Comparison of ENCODE assay signal across 9 mouse cellular contexts in the genomic region with DNA sequence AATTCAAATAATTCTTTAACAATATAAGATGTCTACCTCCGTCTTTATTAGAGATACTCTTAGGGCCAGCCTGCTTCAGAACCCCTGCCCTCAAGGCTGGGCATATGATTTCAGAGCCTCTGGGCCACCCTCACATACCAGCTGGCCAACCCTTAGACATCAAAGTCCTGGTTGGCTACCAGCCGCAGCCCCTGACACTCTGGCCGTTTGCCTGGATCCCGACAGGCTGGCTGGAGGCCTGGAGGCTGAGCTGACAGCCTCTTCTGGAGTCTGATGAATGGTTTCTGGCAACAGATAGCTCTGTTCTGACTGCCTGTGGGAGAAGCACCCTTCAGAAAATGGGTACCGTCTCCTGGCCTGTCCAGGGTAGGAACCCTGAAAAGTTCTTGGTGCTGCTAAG.
DNase-seq lines count a peak whose midpoint lies in the region; ATAC-seq lines count a peak whose summit lies in the region.
"Had no signal": no experiment of that assay in that cellular context is flagged by ENCODE, and none has a peak within 500 bp of the region (broad histone marks: within the 10 kb centered on the region; RNA-seq: fewer than 3 reads in every experiment).

No protein-coding gene starts in this region.

- H3K4me2 ChIP-seq in embryonic facial prominence, embryonic 14.5 days (ENCODE audit: low read depth, low read length), result no peak overlapping the region
- no peak overlapping the region for H3K4me2 ChIP-seq in kidney, embryonic 16.5 days (replicated peaks; ENCODE audit: low read depth, low read length)
- H3K4me2 ChIP-seq in lung, embryonic 15.5 days, result 0 out of 2 replicates have a peak overlapping the region, but pooled peaks have one; percentile 13
- H3K4me2 ChIP-seq: liver, embryonic 15.5 days had no signal

- 44% methylated on average over 5 of the region's 5 CpGs for WGBS in embryonic facial prominence, embryonic 14.5 days
- WGBS in kidney, embryonic 16.5 days, result 33% methylated on average over 5 of the region's 5 CpGs
- 14% methylated on average over 5 of the region's 5 CpGs for WGBS in lung, embryonic 15.5 days

- no peaks in the 10 kb centered on the region for H3K36me3 ChIP-seq in embryonic facial prominence, embryonic 14.5 days (ENCODE audit: control insufficient read depth, insufficient read depth, low read length)
- H3K36me3 ChIP-seq in kidney, embryonic 16.5 days (ENCODE audit: insufficient read depth, low read length), result no peaks in the 10 kb centered on the region
- no peaks in the 10 kb centered on the region for H3K36me3 ChIP-seq in lung, embryonic 15.5 days
- H3K36me3 ChIP-seq: liver, embryonic 15.5 days had no signal

- H3K4me1 ChIP-seq in embryonic facial prominence, embryonic 14.5 days (ENCODE audit: control insufficient read depth, insufficient read depth, low read length), result no peaks in the 10 kb centered on the region
- peaks cover 4% of the 10 kb centered on the region; the same call in 1 of the 2 replicates for H3K4me1 ChIP-seq in kidney, embryonic 16.5 days (ENCODE audit: insufficient read depth, low read length)
- H3K4me1 ChIP-seq in lung, embryonic 15.5 days, result peaks cover 5% of the 10 kb centered on the region
- H3K4me1 ChIP-seq: liver, embryonic 15.5 days had no signal

- DNase-seq in frontal cortex, postnatal 10 days (ENCODE audit: low spot score in 2 of 2), result peak; percentile 37 to 62
- peak; percentile 85 for DNase-seq in adrenal gland, adult 2 months
- peak; percentile 39 for DNase-seq in embryonic facial prominence, embryonic 14.5 days (ENCODE audit: low spot score)
- DNase-seq in urinary bladder, adult 2 months (ENCODE audit: low spot score), result peak; percentile 39
- no peak for DNase-seq in natural killer cell, adult 2 months (ENCODE audit: low spot score in 2 of 2)

- 0 out of 2 replicates have a peak overlapping the region, but pooled peaks have one; percentile 28 for H3K27ac ChIP-seq in embryonic facial prominence, embryonic 14.5 days (replicated peaks; ENCODE audit: low read depth, low read length)
- no peak overlapping the region for H3K27ac ChIP-seq in kidney, embryonic 16.5 days (ENCODE audit: low read length)
- H3K27ac ChIP-seq in lung, embryonic 15.5 days, result peak overlapping the region; percentile 38; the same call in 1 of the 2 replicates
- H3K27ac ChIP-seq: liver, embryonic 15.5 days had no signal

- no peaks in the 10 kb centered on the region for H3K9me3 ChIP-seq in embryonic facial prominence, embryonic 14.5 days (ENCODE audit: control insufficient read depth, low read length)
- no peaks in the 10 kb centered on the region for H3K9me3 ChIP-seq in kidney, embryonic 16.5 days (ENCODE audit: low read length)
- H3K9me3 ChIP-seq in lung, embryonic 15.5 days, result no peaks in the 10 kb centered on the region
- H3K9me3 ChIP-seq: liver, embryonic 15.5 days had no signal

- no peak overlapping the region for H3K9ac ChIP-seq in embryonic facial prominence, embryonic 14.5 days (ENCODE audit: low read depth, low read length)
- no peak overlapping the region for H3K9ac ChIP-seq in kidney, embryonic 16.5 days (replicated peaks; ENCODE audit: low read length)
- no peak overlapping the region for H3K9ac ChIP-seq in lung, embryonic 15.5 days
- H3K9ac ChIP-seq: liver, embryonic 15.5 days had no signal

- no peak for ATAC-seq in frontal cortex, adult (ENCODE audit: low TSS enrichment)
- no peak for ATAC-seq in embryonic facial prominence, embryonic 14.5 days (ENCODE audit: low read depth)
- ATAC-seq in kidney, embryonic 16.5 days (ENCODE audit: low FRiP score, low TSS enrichment), result 0 out of 2 replicates have a peak, but pooled peaks have one; percentile 57
- ATAC-seq in lung, embryonic 15.5 days (ENCODE audit: borderline replicate concordance, extremely low read depth, low FRiP score, low TSS enrichment), result peak; percentile 82; the same call in 1 of the 2 replicates

- H3K27me3 ChIP-seq in embryonic facial prominence, embryonic 14.5 days (replicated peaks; ENCODE audit: control insufficient read depth, insufficient read depth, low read length), result no peaks in the 10 kb centered on the region
- no peaks in the 10 kb centered on the region for H3K27me3 ChIP-seq in kidney, embryonic 16.5 days (ENCODE audit: insufficient read depth, low read length)
- H3K27me3 ChIP-seq in lung, embryonic 15.5 days, result no peaks in the 10 kb centered on the region
- H3K27me3 ChIP-seq: liver, embryonic 15.5 days had no signal

- H3K4me3 ChIP-seq in embryonic facial prominence, embryonic 14.5 days (ENCODE audit: low read depth, low read length), result no peak overlapping the region
- H3K4me3 ChIP-seq in kidney, embryonic 16.5 days (ENCODE audit: low read length), result no peak overlapping the region
- H3K4me3 ChIP-seq in lung, embryonic 15.5 days, result no peak overlapping the region
- H3K4me3 ChIP-seq: liver, embryonic 15.5 days had no signal

Comparison
In these comparisons a context has a peak if more than half of its experiments do, and no peak if none do; other contexts are left out.
1. DNase-seq: peak in frontal cortex, postnatal 10 days (2 of 2), adrenal gland, adult 2 months (single experiment), embryonic facial prominence, embryonic 14.5 days (single experiment) and urinary bladder, adult 2 months (single experiment); none in natural killer cell, adult 2 months (0 of 2).
2. ATAC-seq: peak in kidney, embryonic 16.5 days (single experiment) and lung, embryonic 15.5 days (single experiment); none in frontal cortex, adult (single experiment) and embryonic facial prominence, embryonic 14.5 days (single experiment).